Mouse (Mus musculus) stomach, embryonic 14.5 days (tissue): ENCODE data around the gene Ddx19a. TPM values are rescaled to one million over a fixed set of nuclear protein-coding genes. Genes with fewer than 3 reads are reported as not detected.
"Not testable (repeated sequence)": the region's sequence is repeated elsewhere in the genome, so short reads cannot be mapped to it uniquely, and the experiment has no call there.

Experiments
- ATAC-seq: fragments of 200-750 bp; cut with Nextera tagmentation; 2 replicates; pipeline ENCODE4 v1.8.0; 2017; ENCODE audit warnings: low read depth, moderate TSS enrichment; ENCODE audit not compliant: insufficient number of reproducible peaks, insufficient read depth, low FRiP score
- H3K27ac ChIP-seq: fragments of 300-500 bp; sonication (generic); 2 replicates; pipeline ENCODE4 v1.5.1; 2014; ENCODE audit warnings: mild to moderate bottlenecking, low read length, moderate library complexity, mixed read lengths
- H3K27me3 ChIP-seq: fragments of 300-500 bp; sonication (generic); 2 replicates; pipeline ENCODE4 v1.6.1; 2014; ENCODE audit warnings: low read length, control low read depth, mixed read lengths; ENCODE audit not compliant: control insufficient read depth, insufficient read depth
- H3K36me3 ChIP-seq: fragments of 300-500 bp; sonication (generic); 2 replicates; pipeline ENCODE4 v1.6.1; 2014; ENCODE audit warnings: mild to moderate bottlenecking, control low read depth, low read length, moderate library complexity, mixed read lengths; ENCODE audit not compliant: control insufficient read depth, insufficient read depth
- H3K4me1 ChIP-seq: fragments of 300-500 bp; sonication (generic); 2 replicates; pipeline ENCODE4 v1.6.1; 2014; ENCODE audit warnings: low read length, control low read depth, mixed read lengths; ENCODE audit not compliant: control insufficient read depth, insufficient read depth
- H3K4me2 ChIP-seq: fragments of 300-500 bp; sonication (generic); replicated peaks from 2 replicates; pipeline ENCODE4 v1.6.1; 2014; ENCODE audit warnings: low read depth, low read length, control low read depth
- H3K4me3 ChIP-seq: fragments of 300-500 bp; sonication (generic); 2 replicates; pipeline ENCODE4 v1.5.1; 2014; ENCODE audit warnings: low read depth, low read length, control low read depth
- H3K9ac ChIP-seq: fragments of 300-500 bp; sonication (generic); replicated peaks from 2 replicates; pipeline ENCODE4 v1.6.1; 2014; ENCODE audit warnings: low read depth, mild to moderate bottlenecking, control low read depth, low read length, moderate library complexity, mixed read lengths
- H3K9me3 ChIP-seq: fragments of 300-500 bp; sonication (generic); 2 replicates; pipeline ENCODE4 v1.6.1; 2016; ENCODE audit warnings: low read depth, low read length, control low read depth; ENCODE audit not compliant: control insufficient read depth
- WGBS: fragments of 180-500 bp; shearing (Covaris S2); extraction: QIAGEN DNeasy Blood & Tissue Kit; methylation state at CpG from one replicate; pipeline ENCODE4 v1.1.7; 2014; 5-methylcytosine and 5-hydroxymethylcytosine counted together
- polyA plus RNA-seq: library from polyadenylated mRNA; unstranded; fragments of >200 nt; fragmentation: Nextera tagmentation; extraction: Ambion mirVana; gene quantifications from 2 replicates; pipeline ENCODE4 v1.2.1, GENCODE M21; 2014

Ddx19a gene
- polyA plus RNA-seq, 1 experiment from 2014 or later = 18.4 TPM

GRCm38 (mm10) chr8:110933272-110933671, 64.3 kb downstream of the Ddx19a start:
- Histone ChIP-seq H3K27me3 (no peaks in the 10 kb centered on the region), H3K9ac (no peak overlapping the region)

GRCm38 (mm10) chr8:110932444-110932843, 65.2 kb downstream of the Ddx19a start:
- Histone ChIP-seq H3K27me3 (no peaks in the 10 kb centered on the region), H3K4me1 (peaks cover 5% of the 10 kb centered on the region; the same call in 1 of the 2 replicates), H3K9ac (no peak overlapping the region), H3K36me3 (no peaks in the 10 kb centered on the region), H3K27ac (no peak overlapping the region), H3K4me3 (no peak overlapping the region), H3K4me2 (no peak overlapping the region), H3K9me3 (no peaks in the 10 kb centered on the region)
- WGBS = 63% methylated on average over 3 of the region's 3 CpGs
- no peak for ATAC-seq

More at GRCm38 (mm10) chr8:110933272-110933671, 64.3 kb downstream of the Ddx19a start:
- H3K9me3 ChIP-seq = no peaks in the 10 kb centered on the region
- no peak for ATAC-seq
- no peak overlapping the region for H3K27ac ChIP-seq
- no peaks in the 10 kb centered on the region for H3K36me3 ChIP-seq
- H3K4me1 ChIP-seq = peaks cover 5% of the 10 kb centered on the region; the same call in 1 of the 2 replicates
- no peak overlapping the region for H3K4me3 ChIP-seq
- WGBS = 88% methylated on average over 2 of the region's 2 CpGs
- H3K4me2 ChIP-seq = no peak overlapping the region

DNA sequence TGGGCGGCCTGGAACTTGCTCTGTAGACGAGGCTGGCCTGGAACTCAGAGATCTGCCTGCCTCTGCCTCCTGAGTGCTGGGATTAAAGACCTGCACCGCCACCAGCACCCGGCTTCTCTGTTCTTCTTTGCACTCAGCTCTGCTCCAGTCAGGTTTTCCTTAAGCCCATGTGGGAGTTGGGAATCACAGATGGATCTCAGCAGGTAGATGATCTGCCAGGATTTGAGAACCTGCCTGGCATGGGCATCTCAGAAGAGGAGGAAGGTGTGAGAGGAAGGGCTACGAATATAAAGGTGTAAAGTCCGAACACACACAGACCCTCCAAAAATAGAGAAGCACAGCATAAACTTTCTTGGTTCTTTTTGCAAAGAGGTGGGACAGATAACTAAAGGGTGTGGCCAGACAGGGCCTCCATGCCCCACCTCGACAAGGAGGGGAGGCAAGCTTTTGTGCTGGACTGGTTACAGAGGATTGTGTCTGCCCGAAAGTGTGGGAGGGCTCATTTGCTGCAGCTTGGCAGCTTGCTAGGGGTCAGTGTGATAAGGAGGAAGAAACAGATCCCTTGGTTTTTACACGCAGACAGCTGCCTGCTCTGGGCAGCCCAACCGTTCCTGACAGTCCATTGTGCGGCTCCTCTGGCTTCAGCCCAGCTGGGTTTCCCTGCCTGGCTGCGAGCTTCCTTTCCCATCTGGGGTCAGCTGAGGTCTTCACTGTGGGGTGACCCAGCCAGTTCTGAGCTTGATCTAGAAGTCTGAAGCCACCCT, 66.2 kb downstream of the Ddx19a start:
- Histone ChIP-seq H3K4me1 (peaks cover 9% of the 10 kb centered on the region; the same call in 1 of the 2 replicates), H3K27ac (0 out of 2 replicates have a peak overlapping the region, but pooled peaks have one; percentile 16), H3K4me2 (no peak overlapping the region), H3K4me3 (no peak overlapping the region), H3K9ac (no peak overlapping the region), H3K27me3 (no peaks in the 10 kb centered on the region), H3K9me3 (no peaks in the 10 kb centered on the region), H3K36me3 (no peaks in the 10 kb centered on the region)
- WGBS = 54% methylated on average over 12 of the region's 12 CpGs
- ATAC-seq = peak; percentile 47; the same call in 1 of the 2 replicates

DNA sequence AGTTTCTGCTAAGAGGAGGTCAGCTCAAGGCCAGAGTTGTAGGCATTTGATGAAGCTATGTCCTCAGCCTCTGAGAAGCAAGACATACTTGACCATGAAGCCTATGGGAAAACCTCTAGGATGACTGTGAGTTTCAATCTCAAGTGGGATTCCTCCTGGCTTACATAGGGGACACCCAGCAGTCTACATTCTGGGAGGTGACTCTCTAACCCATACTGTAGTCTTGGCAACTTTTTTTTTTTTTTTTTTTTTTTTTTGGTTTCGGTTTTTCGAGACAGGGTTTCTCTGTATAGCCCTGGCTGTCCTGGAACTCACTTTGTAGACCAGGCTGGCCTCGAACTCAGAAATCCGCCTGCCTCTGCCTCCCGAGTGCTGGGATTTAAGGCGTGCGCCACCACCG, 67.9 kb downstream of the Ddx19a start:
- H3K4me3 ChIP-seq, H3K9me3 ChIP-seq, H3K27me3 ChIP-seq, H3K36me3 ChIP-seq, ATAC-seq, H3K27ac ChIP-seq, H3K4me1 ChIP-seq, H3K4me2 ChIP-seq, H3K9ac ChIP-seq: not testable (repeated sequence)
- WGBS = 99% methylated on average over 5 of the region's 8 CpGs

- 74% methylated on average over 5 of the region's 5 CpGs for WGBS
- Histone ChIP-seq H3K9ac (no peak overlapping the region), H3K27me3 (no peaks in the 10 kb centered on the region), H3K4me1 (peaks cover 9% of the 10 kb centered on the region; the same call in 1 of the 2 replicates), H3K36me3 (no peaks in the 10 kb centered on the region), H3K9me3 (no peaks in the 10 kb centered on the region), H3K4me2 (no peak overlapping the region), H3K27ac (no peak overlapping the region), H3K4me3 (no peak overlapping the region)
- ATAC-seq = no peak
Observed at GRCm38 (mm10) chr8:110929066-110929465, 68.5 kb downstream of the Ddx19a start.

- Histone ChIP-seq H3K36me3 (no peaks in the 10 kb centered on the region), H3K4me1 (peaks cover 9% of the 10 kb centered on the region; the same call in 1 of the 2 replicates), H3K27ac (0 out of 2 replicates have a peak overlapping the region, but pooled peaks have one; percentile 10), H3K4me2 (no peak overlapping the region), H3K9me3 (no peaks in the 10 kb centered on the region), H3K9ac (no peak overlapping the region), H3K27me3 (no peaks in the 10 kb centered on the region), H3K4me3 (no peak overlapping the region)
- no peak for ATAC-seq
- 72% methylated on average over 7 of the region's 7 CpGs for WGBS
Observed at GRCm38 (mm10) chr8:110928435-110928834, 69.2 kb downstream of the Ddx19a start.

DNA sequence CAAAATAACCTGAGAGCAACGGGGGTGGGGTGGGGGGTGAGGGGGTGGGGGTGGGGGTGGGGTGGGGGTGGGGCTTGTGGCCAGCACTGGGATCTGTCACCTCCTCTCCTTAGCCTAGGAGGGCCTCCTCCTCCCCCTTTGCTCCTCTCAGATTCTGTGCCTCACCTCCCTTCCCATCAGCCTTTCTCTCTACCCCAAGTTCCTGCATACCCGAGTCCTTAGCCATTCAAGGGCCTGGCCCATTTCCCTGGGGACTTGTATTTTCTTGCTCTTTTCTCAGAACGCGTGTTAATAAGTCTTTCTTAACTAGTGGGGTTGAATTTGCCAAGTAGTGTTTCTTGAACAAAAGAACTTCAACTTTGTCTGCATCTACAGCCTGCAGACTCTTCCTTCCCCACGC, 70.9 kb downstream of the Ddx19a start:
- WGBS = 43% methylated on average over 5 of the region's 5 CpGs
- no peak for ATAC-seq
- H3K9ac ChIP-seq = no peak overlapping the region

DNA sequence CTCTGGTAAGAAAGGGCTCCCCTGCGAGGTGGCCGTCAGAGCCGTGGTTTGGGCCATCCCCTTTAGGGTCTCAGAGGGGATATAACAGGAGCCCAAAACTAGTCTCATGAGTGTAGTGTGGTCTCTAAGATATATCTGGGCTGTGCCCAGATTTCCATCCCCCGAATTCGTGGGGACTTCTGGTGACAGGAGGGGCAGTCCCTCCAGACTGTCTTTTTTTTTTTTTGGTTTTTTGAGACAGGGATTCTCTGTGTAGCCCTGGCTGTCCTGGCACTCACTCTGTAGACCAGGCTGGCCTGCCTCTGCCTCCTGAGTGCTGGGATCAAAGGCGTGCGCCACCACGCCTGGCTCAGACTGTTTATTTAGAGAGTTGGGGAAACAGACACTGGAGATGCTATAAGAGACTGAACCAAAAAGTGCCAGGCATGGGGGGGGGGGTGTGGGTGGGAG, 71.9 kb downstream of the Ddx19a start:
- H3K27me3 ChIP-seq = no peaks in the 10 kb centered on the region
- peaks cover 7% of the 10 kb centered on the region for H3K4me1 ChIP-seq
- H3K4me2 ChIP-seq = no peak overlapping the region
- 74% methylated on average over 8 of the region's 8 CpGs for WGBS
- H3K36me3 ChIP-seq = no peaks in the 10 kb centered on the region
- H3K27ac ChIP-seq = no peak overlapping the region
- H3K9ac ChIP-seq = no peak overlapping the region
- no peaks in the 10 kb centered on the region for H3K9me3 ChIP-seq
- H3K4me3 ChIP-seq = no peak overlapping the region
- ATAC-seq = no peak

More for the DNA sequence above, 70.9 kb downstream of the Ddx19a start:
- peaks cover 5% of the 10 kb centered on the region for H3K4me1 ChIP-seq
- no peaks in the 10 kb centered on the region for H3K36me3 ChIP-seq
- H3K4me3 ChIP-seq = no peak overlapping the region
- H3K4me2 ChIP-seq = no peak overlapping the region
- H3K27ac ChIP-seq = no peak overlapping the region
- H3K9me3 ChIP-seq = no peaks in the 10 kb centered on the region
- H3K27me3 ChIP-seq = no peaks in the 10 kb centered on the region
